Mouse (Mus musculus): Measurements from ENCODE around the gene C2cd2. TPM values are rescaled to one million over a fixed set of nuclear protein-coding genes. Genes with fewer than 3 reads are reported as not detected.
"Not testable (repeated sequence)": the region's sequence is repeated elsewhere in the genome, so short reads cannot be mapped to it uniquely, and the experiment has no call there.

The C2cd2 gene
- polyA plus RNA-seq, 1 experiment from 2014 or later, result 14.8 TPM

DNA sequence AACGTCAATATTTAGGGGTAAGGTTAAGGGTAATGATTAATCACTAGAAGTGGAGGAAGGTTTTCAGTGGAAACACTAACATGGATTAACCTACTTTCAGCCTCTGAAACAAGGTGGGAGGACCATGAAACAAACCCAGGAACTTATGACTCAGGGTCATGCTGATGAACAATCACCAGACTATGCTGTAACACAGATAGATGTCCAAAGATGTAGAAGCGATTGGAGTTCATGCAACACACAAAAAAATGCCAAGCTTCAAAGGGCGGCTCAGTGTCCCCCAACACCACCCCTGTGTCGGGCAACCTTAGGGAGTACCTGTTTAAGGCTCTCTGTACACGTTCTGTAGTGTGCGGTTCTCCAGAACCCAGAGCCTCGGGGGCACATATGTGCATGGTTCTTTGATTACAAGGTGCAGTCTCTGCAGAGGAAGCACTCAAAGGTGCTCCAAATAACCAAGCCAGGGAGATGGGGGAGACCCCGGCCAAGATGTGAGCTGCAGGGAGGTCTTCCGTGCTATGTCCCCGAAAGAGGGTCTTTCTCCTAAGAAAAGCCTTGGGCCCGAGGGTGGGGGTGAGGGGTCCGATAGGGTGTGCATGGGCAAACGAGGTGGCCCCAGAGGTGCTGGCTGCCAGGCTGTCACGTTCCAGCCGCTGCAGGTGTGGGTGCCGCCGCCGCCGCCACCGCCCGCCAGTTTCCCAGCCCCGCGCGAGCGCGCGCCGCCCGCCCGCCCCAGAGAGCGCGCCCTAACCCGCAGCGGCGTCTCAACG, 832 bp downstream of the C2cd2 start:
- no peaks in the 10 kb centered on the region for H3K9me3 ChIP-seq (replicated peaks)

DNA sequence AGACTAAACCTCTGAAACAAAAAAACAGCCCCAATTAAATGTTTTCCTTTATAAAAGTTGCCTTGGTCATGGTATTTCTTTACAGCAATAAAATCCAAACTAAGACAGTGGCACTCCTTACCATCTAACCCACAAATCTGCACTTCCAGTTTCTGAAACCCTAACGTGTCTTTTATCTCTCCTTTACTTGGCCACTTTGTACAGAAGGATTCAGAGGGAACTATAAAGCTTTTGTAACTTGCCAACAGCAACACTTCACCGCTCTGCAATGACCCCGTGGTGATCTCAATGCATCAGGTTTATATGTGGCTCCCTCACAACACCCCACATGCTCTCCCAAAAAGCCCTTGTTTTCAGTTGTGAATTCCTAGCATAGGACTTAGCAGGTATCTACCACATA, 2.0 kb downstream of the C2cd2 start:
- 93% methylated on average over 3 of the region's 3 CpGs for WGBS
- DNase-seq (ENCODE audit: low spot score), result no peak
- Histone ChIP-seq H3K9me3 (replicated peaks) (no peaks in the 10 kb centered on the region), H3K27me3 (ENCODE audit: low read depth, poor library complexity, severe bottlenecking) (no peaks in the 10 kb centered on the region), H3K36me3 (peaks cover 16% of the 10 kb centered on the region), H3K27ac (no peak overlapping the region), H3K4me1 (peaks cover 13% of the 10 kb centered on the region), H3K4me3 (no peak overlapping the region)

More for the DNA sequence above, 832 bp downstream of the C2cd2 start:
- Histone ChIP-seq H3K4me1 (peaks cover 13% of the 10 kb centered on the region), H3K27me3 (ENCODE audit: low read depth, poor library complexity, severe bottlenecking) (no peaks in the 10 kb centered on the region), H3K27ac (peak overlapping the region; percentile 92), H3K36me3 (peaks cover 4% of the 10 kb centered on the region), H3K4me3 (peak overlapping the region; percentile 93)
- DNase-seq (ENCODE audit: low spot score), result no peak
- WGBS, result 10% methylated on average over 36 of the region's 36 CpGs

DNA sequence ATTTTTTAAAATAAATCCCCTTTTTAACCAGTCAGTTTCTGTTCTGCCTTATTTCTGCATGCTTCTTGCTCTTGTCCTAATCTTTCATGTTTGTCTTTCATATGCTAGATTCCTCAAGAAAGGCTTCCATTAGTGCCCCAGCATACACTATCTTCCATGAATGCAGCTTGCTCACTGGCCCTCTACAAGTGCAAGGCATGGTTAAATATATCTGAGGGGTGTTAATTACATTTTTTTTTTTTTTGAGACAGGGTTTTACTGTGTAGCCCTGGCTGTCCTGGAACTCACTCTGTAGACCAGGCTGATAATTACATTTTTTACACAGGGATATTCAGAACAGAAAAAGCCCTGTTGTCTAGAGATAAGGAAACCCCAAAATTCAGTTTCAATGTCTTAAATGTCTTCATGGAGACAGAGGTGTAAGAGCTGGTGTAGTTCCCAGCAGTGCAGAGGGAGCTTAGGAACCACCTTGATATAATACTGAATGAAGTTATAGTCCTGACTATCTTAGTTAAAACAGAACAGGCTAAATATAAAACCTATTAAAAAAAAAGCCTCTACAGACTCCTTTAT, 3.9 kb downstream of the C2cd2 start:
- DNase-seq (ENCODE audit: low spot score), result no peak
- Histone ChIP-seq H3K9me3 (replicated peaks) (no peaks in the 10 kb centered on the region), H3K27ac (no peak overlapping the region), H3K4me3 (no peak overlapping the region), H3K36me3 (peaks cover 34% of the 10 kb centered on the region), H3K4me1 (peaks cover 13% of the 10 kb centered on the region), H3K27me3 (ENCODE audit: low read depth, poor library complexity, severe bottlenecking) (no peaks in the 10 kb centered on the region)

DNA sequence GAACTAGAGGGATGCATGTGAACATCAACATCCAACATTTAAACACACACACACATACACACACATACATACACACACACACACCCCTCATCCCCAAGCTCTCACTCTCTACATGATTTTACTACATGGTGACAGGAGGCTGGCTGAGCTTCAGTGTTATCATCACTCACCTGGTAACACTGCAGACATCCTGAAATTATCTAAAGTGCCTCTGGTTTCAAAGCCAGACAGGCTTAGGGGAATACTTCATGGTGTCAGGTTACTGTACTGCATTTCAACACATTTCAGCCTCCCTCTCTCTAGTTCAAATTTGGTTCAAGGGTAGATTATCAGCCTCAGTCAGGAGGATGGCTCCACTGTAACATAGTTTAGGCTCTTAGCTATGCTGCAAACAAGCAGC, 4.8 kb downstream of the C2cd2 start:
- DNase-seq (ENCODE audit: low spot score), result no peak
- Histone ChIP-seq H3K36me3 (peaks cover 42% of the 10 kb centered on the region), H3K27ac (no peak overlapping the region), H3K27me3 (ENCODE audit: low read depth, poor library complexity, severe bottlenecking) (no peaks in the 10 kb centered on the region), H3K9me3 (replicated peaks) (no peaks in the 10 kb centered on the region), H3K4me3 (no peak overlapping the region), H3K4me1 (peaks cover 13% of the 10 kb centered on the region)

DNA sequence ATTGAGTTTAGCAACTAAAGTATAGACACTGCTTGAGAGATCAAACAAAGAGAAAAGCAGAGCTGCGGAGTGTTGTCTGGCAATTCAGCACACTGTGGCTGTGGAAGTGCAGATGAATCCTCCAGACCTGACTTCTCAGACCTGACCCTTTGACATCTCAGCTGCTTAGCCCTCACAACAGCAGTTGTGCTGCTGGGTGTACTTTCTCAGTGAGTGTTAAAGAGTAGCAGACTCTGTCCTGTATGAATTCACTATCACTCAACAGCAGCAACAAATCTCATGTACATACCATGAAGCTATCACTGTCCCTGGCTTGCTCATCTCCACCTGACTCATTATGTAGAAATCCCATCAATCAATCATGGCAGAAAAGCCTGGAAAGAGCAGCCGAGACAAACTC, 6.4 kb downstream of the C2cd2 start:
- WGBS, result 93% methylated on average over 2 of the region's 2 CpGs
- no peaks in the 10 kb centered on the region for H3K27me3 ChIP-seq (ENCODE audit: low read depth, poor library complexity, severe bottlenecking)
- no peak overlapping the region for H3K4me3 ChIP-seq
- no peak overlapping the region for H3K27ac ChIP-seq
- H3K9me3 ChIP-seq (replicated peaks), result no peaks in the 10 kb centered on the region
- H3K4me1 ChIP-seq, result peaks cover 6% of the 10 kb centered on the region
- peaks cover 58% of the 10 kb centered on the region for H3K36me3 ChIP-seq
- no peak for DNase-seq (ENCODE audit: low spot score)

DNA sequence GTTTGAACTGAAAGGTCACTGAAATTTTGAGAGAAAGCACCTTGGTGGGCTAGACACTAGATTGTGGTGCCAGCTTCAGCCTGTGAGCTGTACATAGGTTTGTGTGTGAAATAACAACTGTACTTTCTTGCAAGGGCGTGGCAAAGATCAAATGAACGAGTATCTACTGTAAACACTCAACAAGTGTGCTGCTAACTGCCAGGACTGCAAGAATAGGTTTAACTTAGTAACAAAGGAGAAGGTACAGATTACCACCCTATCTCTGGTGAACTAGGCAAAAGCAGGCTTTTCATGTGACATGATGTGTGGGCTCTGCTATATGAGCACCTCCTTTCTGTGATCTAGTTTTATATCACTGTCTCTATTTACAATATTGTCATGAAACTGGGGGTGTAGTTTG, 9.1 kb downstream of the C2cd2 start:
- WGBS, result 85% methylated on average over 2 of the region's 2 CpGs
- Histone ChIP-seq H3K4me1 (peaks cover 6% of the 10 kb centered on the region), H3K27ac (no peak overlapping the region), H3K36me3 (peaks cover 77% of the 10 kb centered on the region), H3K27me3 (ENCODE audit: low read depth, poor library complexity, severe bottlenecking) (no peaks in the 10 kb centered on the region), H3K4me3 (no peak overlapping the region), H3K9me3 (replicated peaks) (no peaks in the 10 kb centered on the region)
- no peak for DNase-seq (ENCODE audit: low spot score)

DNA sequence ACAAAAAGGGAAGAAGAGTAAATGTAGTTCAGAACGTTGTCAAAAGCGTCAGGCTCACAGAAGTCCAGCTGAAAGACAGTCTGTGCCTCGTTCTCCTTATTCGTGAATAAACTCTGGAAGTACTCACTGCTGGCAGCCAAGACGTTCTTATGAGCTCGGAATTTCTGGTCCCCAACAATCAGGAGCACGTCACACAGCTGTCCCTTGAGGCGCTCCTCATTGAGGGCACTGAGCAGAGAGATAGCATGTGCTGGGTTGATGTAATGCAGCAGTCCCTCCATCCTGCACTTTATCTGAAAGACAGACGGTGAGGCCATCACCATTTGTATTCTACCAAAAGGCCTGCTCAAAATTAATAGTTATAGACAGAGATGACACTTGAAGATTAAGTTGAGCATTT, 9.6 kb downstream of the C2cd2 start:
- no peak for DNase-seq (ENCODE audit: low spot score)
- H3K36me3 ChIP-seq, result peaks cover 79% of the 10 kb centered on the region
- no peak overlapping the region for H3K27ac ChIP-seq
- no peaks in the 10 kb centered on the region for H3K27me3 ChIP-seq (ENCODE audit: low read depth, poor library complexity, severe bottlenecking)
- H3K4me3 ChIP-seq, result no peak overlapping the region
- H3K4me1 ChIP-seq, result peaks cover 4% of the 10 kb centered on the region
- WGBS, result 90% methylated on average over 9 of the region's 9 CpGs
- H3K9me3 ChIP-seq (replicated peaks), result no peaks in the 10 kb centered on the region

DNA sequence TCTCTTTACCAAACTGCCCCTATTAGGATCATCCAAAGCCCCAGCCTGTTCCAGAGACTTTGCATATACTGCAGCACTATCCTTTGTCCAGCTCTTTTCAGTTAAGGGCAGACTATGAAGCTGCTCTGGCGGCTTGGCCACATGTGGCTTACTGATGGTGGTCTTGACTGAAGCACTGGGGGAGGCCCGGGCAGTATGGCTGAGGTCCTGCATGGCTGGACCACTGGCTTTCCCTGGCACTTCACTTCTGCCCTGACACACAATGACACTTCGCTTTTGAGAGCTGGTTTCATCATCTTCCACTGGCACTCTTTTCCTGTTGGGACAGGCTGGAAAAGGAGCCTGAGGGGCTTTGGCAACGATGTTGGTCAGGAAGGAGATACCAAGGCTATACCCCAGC, 10.0 kb downstream of the C2cd2 start:
- H3K9me3 ChIP-seq (replicated peaks), result no peaks in the 10 kb centered on the region
- no peak overlapping the region for H3K27ac ChIP-seq
- H3K27me3 ChIP-seq (ENCODE audit: low read depth, poor library complexity, severe bottlenecking), result no peaks in the 10 kb centered on the region
- no peaks in the 10 kb centered on the region for H3K4me1 ChIP-seq
- peaks cover 79% of the 10 kb centered on the region for H3K36me3 ChIP-seq
- no peak for DNase-seq (ENCODE audit: low spot score)
- H3K4me3 ChIP-seq, result no peak overlapping the region
- 93% methylated on average over 4 of the region's 4 CpGs for WGBS

DNA sequence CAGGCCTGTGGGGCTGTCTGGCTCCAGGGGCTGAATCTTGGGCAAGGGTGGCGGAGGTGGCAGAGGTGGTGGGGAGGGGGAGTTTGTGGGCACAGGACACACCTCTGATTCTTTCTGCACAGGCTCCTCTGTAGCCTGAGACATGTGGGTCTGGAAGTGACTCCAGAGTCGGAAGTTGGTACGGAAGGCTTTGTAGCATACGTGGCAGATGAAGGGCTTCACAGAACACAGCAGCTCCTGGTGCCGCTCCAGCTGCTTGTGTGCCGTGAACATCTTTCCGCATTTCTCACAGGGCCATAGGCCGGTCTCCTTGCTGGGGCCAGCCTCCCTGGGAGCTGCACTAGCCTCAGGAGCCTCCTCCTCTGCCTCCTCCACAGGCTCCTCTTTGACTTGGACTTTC, 12.3 kb downstream of the C2cd2 start:
- DNase-seq (ENCODE audit: low spot score), result no peak
- Histone ChIP-seq H3K36me3 (peaks cover 62% of the 10 kb centered on the region), H3K4me3 (no peak overlapping the region), H3K4me1 (no peaks in the 10 kb centered on the region), H3K9me3 (replicated peaks) (no peaks in the 10 kb centered on the region), H3K27me3 (ENCODE audit: low read depth, poor library complexity, severe bottlenecking) (no peaks in the 10 kb centered on the region), H3K27ac (no peak overlapping the region)
- WGBS, result 94% methylated on average over 8 of the region's 8 CpGs

DNA sequence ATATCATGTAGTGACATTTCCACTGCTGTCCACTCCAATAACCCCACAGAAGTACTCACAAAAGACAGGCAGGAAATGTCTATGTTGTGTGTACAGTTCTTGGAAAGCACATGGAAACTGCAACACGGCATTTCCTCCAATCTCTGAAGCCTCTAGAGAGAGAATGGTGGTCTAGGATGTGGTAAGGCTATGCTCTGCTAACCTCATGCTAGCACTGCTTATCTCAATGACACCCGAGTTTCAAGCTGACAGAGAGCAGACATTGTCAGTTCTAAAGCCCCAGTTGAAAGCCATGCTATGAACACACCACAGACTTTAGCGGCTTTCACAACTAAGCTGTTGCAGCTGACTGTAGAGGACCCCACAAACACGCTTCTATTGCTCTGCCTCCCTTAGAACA, 13.6 kb downstream of the C2cd2 start:
- whole genome bisulfite sequencing, result 75% methylated on average over 4 of the region's 4 CpGs
- Histone ChIP-seq H3K4me1 (no peaks in the 10 kb centered on the region), H3K36me3 (peaks cover 54% of the 10 kb centered on the region), H3K4me3 (no peak overlapping the region), H3K9me3 (replicated peaks) (no peaks in the 10 kb centered on the region), H3K27ac (no peak overlapping the region), H3K27me3 (ENCODE audit: low read depth, poor library complexity, severe bottlenecking) (no peaks in the 10 kb centered on the region)
- no peak for DNase-seq (ENCODE audit: low spot score)

DNA sequence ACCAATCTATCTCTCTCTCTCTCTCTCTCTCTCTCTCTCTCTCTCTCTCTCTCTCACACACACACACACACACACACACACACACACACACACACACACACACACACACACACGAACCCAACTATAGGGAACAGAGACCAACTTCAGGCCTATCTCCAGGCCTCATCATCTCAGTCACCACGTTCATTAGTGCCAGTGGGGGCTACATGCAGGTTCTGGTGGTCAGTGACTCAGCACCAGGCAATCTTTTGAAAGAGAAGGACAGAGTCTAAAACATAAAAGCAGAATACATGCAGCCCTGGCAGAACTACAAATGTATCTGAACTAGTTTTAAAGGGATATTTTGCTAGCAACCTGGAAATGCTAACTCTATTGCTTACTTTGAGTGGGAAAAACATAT, 15.4 kb downstream of the C2cd2 start:
- not testable (repeated sequence) for H3K27me3 ChIP-seq (ENCODE audit: low read depth, poor library complexity, severe bottlenecking); H3K4me1 ChIP-seq; DNase-seq (ENCODE audit: low spot score); H3K9me3 ChIP-seq (replicated peaks); H3K4me3 ChIP-seq; H3K27ac ChIP-seq
- 83% methylated on average over 2 of the region's 2 CpGs for WGBS
- peaks cover 38% of the 10 kb centered on the region for H3K36me3 ChIP-seq

DNA sequence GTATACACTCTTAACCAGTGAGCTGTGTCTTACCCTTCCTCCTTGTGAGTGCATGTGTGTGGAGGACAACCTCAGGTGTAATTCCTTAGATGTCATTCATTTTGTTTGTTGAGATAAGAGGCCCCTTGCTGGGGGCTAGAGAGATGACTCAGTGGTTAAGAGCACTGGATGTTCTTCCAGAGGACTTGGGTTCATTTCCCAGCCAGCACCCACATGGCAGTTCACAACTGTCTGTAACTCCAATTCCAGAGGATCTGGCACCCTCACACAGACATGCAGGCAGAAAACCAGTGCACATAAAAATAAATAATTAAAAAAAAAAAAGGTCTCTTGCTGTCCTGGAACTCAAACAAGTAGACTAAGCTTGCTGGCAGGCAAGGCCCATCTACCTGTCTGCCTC, 20.6 kb downstream of the C2cd2 start:
- no peak for DNase-seq (ENCODE audit: low spot score)
- Histone ChIP-seq H3K36me3 (peaks cover 6% of the 10 kb centered on the region; the same call in 1 of the 2 replicates), H3K4me1 (no peaks in the 10 kb centered on the region), H3K27ac (no peak overlapping the region), H3K9me3 (replicated peaks) (no peaks in the 10 kb centered on the region), H3K4me3 (no peak overlapping the region), H3K27me3 (ENCODE audit: low read depth, poor library complexity, severe bottlenecking) (no peaks in the 10 kb centered on the region)

DNA sequence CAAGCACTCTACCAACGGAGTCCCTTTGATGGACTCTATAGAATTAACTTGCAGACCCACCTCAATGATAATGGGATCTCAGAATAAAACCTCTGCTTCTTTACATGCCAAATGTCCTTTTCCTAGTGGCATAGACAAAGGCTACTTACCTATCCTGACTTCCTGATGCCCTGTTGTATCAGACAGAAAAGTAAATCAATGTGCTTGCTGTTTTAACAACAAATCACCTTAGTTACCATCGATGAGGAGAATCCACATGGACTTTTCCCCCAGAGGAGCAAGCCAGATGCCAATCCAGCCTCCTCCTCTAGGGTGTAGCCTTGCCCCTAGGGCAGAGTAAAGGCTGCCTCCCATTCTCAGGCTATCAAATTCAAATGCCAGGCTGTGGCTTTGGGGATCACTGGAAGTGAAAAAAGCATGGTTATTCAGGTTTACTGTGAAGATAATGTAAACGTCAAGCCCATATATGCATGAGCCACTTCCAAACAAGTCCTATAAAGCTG, 21.9 kb downstream of the C2cd2 start:
- WGBS, result 85% methylated on average over 3 of the region's 3 CpGs
- Histone ChIP-seq H3K4me1 (no peaks in the 10 kb centered on the region), H3K9me3 (replicated peaks) (no peaks in the 10 kb centered on the region), H3K27ac (no peak overlapping the region), H3K27me3 (ENCODE audit: low read depth, poor library complexity, severe bottlenecking) (no peaks in the 10 kb centered on the region), H3K36me3 (peaks cover 6% of the 10 kb centered on the region; the same call in 1 of the 2 replicates), H3K4me3 (no peak overlapping the region)
- no peak for DNase-seq (ENCODE audit: low spot score)

Data from limb, embryonic 10.5 days (tissue).